Mouse (Mus musculus): ENCODE data around the gene Zbtb24. TPM values are rescaled to one million over a fixed set of nuclear protein-coding genes. Genes with fewer than 3 reads are reported as not detected.

The Zbtb24 gene
- polyA plus RNA-seq, 1 experiment from 2014 or later = 11.4 TPM

DNA sequence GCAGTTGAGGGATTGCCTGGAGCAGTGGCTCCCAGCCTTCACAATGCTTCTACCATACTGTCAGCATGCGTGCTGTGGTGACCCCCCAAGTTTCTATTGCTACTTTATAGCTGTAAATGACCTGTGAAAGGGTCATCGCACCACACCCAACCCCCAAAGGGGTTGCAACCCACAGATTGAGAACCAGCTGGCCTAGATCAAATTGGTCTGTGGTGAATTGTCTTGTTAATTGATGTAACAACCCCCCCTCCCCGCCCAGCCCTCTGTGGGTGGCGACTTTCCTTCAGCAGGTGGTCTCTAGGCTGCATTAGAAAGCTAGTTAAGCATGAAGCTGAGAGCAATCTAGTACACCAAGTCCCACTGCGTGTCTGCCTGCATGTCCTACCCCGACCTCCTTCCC is 17.1 kb downstream of the Zbtb24 start:
- H3K4me3 ChIP-seq = no peak overlapping the region
- H3K9ac ChIP-seq = no peak overlapping the region
- no peaks in the 10 kb centered on the region for H3K9me3 ChIP-seq (replicated peaks)
- H3K36me3 ChIP-seq = peaks cover 23% of the 10 kb centered on the region
- H3K27ac ChIP-seq = no peak overlapping the region
- no peaks in the 10 kb centered on the region for H3K27me3 ChIP-seq
- no peak for ATAC-seq (replicated peaks; ENCODE audit: insufficient number of reproducible peaks, insufficient read depth, low FRiP score, low read depth)
- H3K4me1 ChIP-seq (replicated peaks) = peaks cover under 1% of the 10 kb centered on the region
- no peak overlapping the region for H3K4me2 ChIP-seq
- 70% methylated on average over 6 of the region's 6 CpGs for WGBS

DNA sequence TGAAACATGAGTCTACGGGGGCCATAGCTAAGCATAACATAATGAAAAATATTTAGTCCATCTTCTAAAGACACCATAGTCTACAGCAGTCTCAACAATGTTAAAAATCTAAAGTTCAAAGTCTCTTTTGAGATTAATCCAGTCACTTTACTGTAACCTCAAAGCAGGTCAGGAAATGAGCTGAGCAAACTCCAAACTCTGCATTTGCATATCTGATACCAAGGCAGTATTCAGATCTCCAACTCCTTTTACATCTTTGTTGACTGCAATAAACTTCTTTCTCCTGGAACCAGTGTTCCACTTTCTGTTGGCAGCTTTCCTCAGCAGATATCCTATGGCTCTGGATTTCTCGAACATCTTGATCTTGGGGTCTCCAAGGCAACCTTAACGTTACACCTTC is 20.5 kb downstream of the Zbtb24 start:
- H3K4me2 ChIP-seq = no peak overlapping the region
- H3K4me3 ChIP-seq = no peak overlapping the region
- WGBS = 78% methylated on average over 3 of the region's 3 CpGs
- H3K9me3 ChIP-seq (replicated peaks) = no peaks in the 10 kb centered on the region
- H3K27ac ChIP-seq = no peak overlapping the region
- H3K9ac ChIP-seq = no peak overlapping the region
- H3K36me3 ChIP-seq = peaks cover 2% of the 10 kb centered on the region; the same call in 1 of the 2 replicates
- no peaks in the 10 kb centered on the region for H3K27me3 ChIP-seq
- no peak for ATAC-seq (replicated peaks; ENCODE audit: insufficient number of reproducible peaks, insufficient read depth, low FRiP score, low read depth)
- peaks cover 25% of the 10 kb centered on the region for H3K4me1 ChIP-seq (replicated peaks)

DNA sequence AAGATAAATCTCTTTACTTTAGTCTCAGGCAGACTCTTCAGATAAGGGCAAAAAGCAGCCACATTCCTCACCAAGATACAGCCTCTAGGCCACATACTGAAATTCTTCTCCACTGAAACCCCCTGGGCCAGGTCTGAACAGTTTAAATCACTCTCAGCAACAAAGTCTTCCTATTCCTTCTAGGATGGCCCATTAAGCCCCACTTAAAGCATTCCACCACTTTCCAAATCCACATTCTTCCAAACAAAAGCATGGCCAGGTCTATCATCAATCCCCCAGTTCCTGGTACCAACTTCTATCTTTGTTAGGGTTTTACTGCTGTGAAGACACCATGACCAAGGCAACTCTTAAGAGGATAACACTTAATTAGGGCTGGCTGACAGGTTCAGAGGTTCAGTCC is 22.4 kb downstream of the Zbtb24 start:
- Histone ChIP-seq H3K27ac (no peak overlapping the region), H3K4me3 (no peak overlapping the region)
- ATAC-seq (replicated peaks; ENCODE audit: insufficient number of reproducible peaks, insufficient read depth, low FRiP score, low read depth) = no peak

DNA sequence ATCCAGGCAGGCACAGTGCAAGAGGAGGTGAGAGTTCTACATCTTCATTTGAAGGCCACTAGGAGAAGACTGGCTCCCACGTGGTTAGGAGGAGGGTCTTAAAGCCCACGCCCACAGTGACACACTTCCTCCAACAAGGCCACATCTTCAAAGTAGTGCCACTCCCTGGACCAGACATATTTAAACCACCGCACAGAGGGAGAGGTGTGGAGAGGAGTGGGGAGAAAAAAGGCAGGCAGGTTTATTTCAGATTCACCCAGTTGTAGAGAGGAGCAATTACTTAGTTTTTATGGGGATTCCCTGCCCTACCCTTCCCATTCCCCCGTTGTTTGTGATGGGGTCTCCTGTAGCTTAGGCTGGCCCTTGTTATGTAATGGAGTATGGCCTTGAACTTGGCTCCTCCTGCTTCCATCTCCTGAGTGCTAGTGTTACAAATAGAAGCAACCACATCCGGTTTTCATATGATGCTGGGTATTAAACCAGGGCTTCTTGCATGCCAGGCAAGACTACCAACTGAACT is 22.8 kb downstream of the Zbtb24 start:
- no peaks in the 10 kb centered on the region for H3K27me3 ChIP-seq
- 76% methylated on average over 5 of the region's 5 CpGs for WGBS
- no peaks in the 10 kb centered on the region for H3K9me3 ChIP-seq (replicated peaks)
- no peak overlapping the region for H3K4me2 ChIP-seq
- H3K36me3 ChIP-seq = no peaks in the 10 kb centered on the region
- peak overlapping the region; percentile 87 for H3K27ac ChIP-seq
- H3K4me1 ChIP-seq (replicated peaks) = peaks cover 41% of the 10 kb centered on the region
- ATAC-seq (replicated peaks; ENCODE audit: insufficient number of reproducible peaks, insufficient read depth, low FRiP score, low read depth) = no peak
- no peak overlapping the region for H3K9ac ChIP-seq
- no peak overlapping the region for H3K4me3 ChIP-seq

More for the DNA sequence above, 22.4 kb downstream of the Zbtb24 start:
- Histone ChIP-seq H3K36me3 (no peaks in the 10 kb centered on the region), H3K9ac (no peak overlapping the region), H3K9me3 (replicated peaks) (no peaks in the 10 kb centered on the region), H3K4me1 (replicated peaks) (peaks cover 36% of the 10 kb centered on the region), H3K4me2 (no peak overlapping the region), H3K27me3 (no peaks in the 10 kb centered on the region)

DNA sequence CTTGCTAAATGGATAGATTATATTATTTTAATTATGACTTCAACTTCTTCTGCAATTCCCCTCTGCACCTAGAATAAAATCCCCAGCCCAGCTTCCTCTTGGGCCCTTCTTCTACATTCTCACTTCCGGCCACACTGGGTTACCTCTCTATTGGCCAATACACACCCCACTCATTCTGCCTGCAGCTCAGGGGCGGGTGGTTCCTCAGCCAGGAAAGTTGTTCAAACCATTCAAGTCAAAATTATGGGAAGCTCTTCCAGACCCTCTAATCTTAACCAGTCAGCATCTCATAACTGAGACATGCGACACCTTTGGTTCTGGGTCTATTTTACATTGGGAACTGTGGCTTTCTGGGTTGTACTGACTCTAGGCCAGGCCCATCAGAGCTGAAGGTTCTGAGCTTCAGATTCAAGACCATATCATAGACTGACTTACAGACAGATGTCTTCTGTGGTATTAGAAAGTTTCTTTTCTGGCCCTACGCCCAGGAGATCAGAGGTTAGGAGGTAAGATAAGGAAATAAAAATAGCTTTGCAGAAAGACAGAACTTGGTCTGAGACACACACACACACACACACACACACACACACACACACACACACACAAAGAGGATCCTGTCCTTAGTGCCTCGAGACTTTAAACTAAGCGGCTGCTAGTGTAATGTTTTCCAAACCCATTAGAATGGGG is 23.7 kb downstream of the Zbtb24 start:
- peaks cover 48% of the 10 kb centered on the region for H3K4me1 ChIP-seq (replicated peaks)
- no peak for ATAC-seq (replicated peaks; ENCODE audit: insufficient number of reproducible peaks, insufficient read depth, low FRiP score, low read depth)
- WGBS = 24% methylated on average over 6 of the region's 6 CpGs
- H3K9ac ChIP-seq = no peak overlapping the region
- no peak overlapping the region for H3K4me3 ChIP-seq
- no peak overlapping the region for H3K4me2 ChIP-seq
- peak overlapping the region; percentile 87 for H3K27ac ChIP-seq
- peaks cover 7% of the 10 kb centered on the region; the same call in 1 of the 2 replicates for H3K36me3 ChIP-seq
- no peaks in the 10 kb centered on the region for H3K27me3 ChIP-seq
- H3K9me3 ChIP-seq (replicated peaks) = no peaks in the 10 kb centered on the region

DNA sequence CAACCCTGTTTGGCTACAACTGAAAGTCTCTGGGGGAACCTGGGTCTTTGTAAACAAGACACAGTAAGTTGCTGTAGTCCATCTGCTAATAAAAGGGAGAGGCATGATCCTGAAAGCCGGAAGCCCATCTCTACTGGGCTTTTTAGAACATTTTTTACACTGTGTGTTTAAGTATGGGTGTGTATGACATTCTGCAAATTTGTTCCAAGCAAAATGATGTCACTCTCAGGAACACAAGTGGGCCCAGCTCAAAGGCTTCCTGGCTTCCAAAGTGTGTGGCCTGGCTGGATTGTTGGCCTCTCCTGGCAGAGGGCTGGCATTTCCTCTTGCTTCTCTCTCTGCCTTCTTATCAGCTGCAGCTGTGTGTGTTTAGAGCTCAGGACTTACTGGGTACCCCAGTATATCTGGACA is 24.8 kb downstream of the Zbtb24 start:
- H3K4me3 ChIP-seq = no peak overlapping the region
- H3K4me2 ChIP-seq = peak overlapping the region; percentile 85
- H3K27me3 ChIP-seq = no peaks in the 10 kb centered on the region
- H3K27ac ChIP-seq = peak overlapping the region; percentile 87
- peaks cover 48% of the 10 kb centered on the region for H3K4me1 ChIP-seq (replicated peaks)
- no peak for ATAC-seq (replicated peaks; ENCODE audit: insufficient number of reproducible peaks, insufficient read depth, low FRiP score, low read depth)
- H3K9me3 ChIP-seq (replicated peaks) = no peaks in the 10 kb centered on the region
- WGBS = 47% methylated on average over 1 of the region's 1 CpGs
- peaks cover 15% of the 10 kb centered on the region; the same call in 1 of the 2 replicates for H3K36me3 ChIP-seq
- H3K9ac ChIP-seq = no peak overlapping the region

DNA sequence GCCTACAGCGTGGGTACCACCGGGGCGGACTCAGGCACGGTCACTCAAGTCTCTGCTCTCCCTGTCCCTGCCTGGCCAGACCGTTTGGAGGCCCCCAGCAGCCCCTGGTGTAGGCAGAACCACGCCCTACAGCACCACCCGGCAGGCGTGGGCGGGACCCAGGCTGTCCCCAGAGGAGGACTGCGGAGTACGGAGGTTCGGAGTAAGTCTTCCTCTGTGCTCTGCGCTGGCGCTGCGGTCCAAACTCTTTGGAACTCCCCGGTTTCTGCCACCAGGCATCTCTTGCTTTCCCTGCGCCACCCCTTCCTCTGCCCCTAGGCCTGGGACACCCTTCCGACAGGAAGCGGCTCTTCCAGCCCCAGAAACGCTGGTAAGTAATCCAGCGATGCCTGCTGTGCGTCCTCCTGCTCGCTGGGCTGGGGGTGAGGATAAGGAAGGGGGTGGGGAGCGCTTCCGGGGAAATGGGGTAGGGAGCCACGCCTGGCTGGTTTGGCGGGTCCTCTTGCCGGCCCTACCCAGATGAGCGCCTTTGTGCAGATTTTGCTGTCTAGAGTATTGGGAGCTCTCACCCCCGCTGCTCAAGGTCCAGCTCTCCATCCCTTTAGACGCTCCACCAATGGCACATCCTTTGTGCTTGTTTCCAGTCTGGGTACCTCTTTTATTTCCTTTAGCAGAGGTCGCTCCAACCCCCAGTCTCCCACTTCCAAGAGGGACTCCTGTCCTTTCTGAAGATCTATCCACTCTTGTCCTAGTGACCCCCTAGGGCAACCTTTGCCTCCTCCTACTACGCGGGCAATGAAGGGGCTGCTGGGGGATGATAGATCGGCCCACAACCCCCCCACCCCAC is 26.2 kb downstream of the Zbtb24 start, which contains the start of gene Mical1:
Mical1 (plus strand) TSS at position 144 of the 847 bp plus-strand sequence.
- no peaks in the 10 kb centered on the region for H3K27me3 ChIP-seq
- WGBS = under 1% methylated on average over 35 of the region's 35 CpGs
- peaks cover 15% of the 10 kb centered on the region; the same call in 1 of the 2 replicates for H3K36me3 ChIP-seq
- peak within 1 kb of the TSS; percentile 87 for H3K27ac ChIP-seq
- H3K9me3 ChIP-seq (replicated peaks) = no peaks in the 10 kb centered on the region
- H3K9ac ChIP-seq = peak within 1 kb of the TSS; percentile 67
- H3K4me3 ChIP-seq = peak within 1 kb of the TSS; percentile 65
- peaks cover 58% of the 10 kb centered on the region for H3K4me1 ChIP-seq (replicated peaks)
- peak; percentile 77 for ATAC-seq (replicated peaks; ENCODE audit: insufficient number of reproducible peaks, insufficient read depth, low FRiP score, low read depth)
- peak within 1 kb of the TSS; percentile 85 for H3K4me2 ChIP-seq

DNA sequence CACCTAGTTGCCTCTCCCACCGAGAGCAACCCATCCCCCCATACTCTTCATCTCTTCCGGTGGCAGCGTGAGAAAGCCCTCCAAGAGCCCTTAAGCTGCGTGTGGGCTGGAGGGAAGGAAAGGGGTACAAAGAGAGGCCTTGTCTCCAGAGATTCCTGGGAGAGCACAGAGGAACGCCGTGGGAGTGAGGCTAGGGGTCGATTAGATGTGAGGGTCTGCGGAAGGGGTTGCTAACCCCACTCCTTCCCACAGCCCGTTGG is 26.8 kb downstream of the Zbtb24 start:
- Histone ChIP-seq H3K4me3 (peak overlapping the region; percentile 65), H3K36me3 (peaks cover 18% of the 10 kb centered on the region; the same call in 1 of the 2 replicates), H3K4me2 (peak overlapping the region; percentile 85), H3K9ac (peak overlapping the region; percentile 67), H3K27ac (peak overlapping the region; percentile 87), H3K27me3 (no peaks in the 10 kb centered on the region), H3K4me1 (replicated peaks) (peaks cover 62% of the 10 kb centered on the region), H3K9me3 (replicated peaks) (no peaks in the 10 kb centered on the region)
- ATAC-seq (replicated peaks; ENCODE audit: insufficient number of reproducible peaks, insufficient read depth, low FRiP score, low read depth) = no peak
- WGBS = under 1% methylated on average over 9 of the region's 9 CpGs

DNA sequence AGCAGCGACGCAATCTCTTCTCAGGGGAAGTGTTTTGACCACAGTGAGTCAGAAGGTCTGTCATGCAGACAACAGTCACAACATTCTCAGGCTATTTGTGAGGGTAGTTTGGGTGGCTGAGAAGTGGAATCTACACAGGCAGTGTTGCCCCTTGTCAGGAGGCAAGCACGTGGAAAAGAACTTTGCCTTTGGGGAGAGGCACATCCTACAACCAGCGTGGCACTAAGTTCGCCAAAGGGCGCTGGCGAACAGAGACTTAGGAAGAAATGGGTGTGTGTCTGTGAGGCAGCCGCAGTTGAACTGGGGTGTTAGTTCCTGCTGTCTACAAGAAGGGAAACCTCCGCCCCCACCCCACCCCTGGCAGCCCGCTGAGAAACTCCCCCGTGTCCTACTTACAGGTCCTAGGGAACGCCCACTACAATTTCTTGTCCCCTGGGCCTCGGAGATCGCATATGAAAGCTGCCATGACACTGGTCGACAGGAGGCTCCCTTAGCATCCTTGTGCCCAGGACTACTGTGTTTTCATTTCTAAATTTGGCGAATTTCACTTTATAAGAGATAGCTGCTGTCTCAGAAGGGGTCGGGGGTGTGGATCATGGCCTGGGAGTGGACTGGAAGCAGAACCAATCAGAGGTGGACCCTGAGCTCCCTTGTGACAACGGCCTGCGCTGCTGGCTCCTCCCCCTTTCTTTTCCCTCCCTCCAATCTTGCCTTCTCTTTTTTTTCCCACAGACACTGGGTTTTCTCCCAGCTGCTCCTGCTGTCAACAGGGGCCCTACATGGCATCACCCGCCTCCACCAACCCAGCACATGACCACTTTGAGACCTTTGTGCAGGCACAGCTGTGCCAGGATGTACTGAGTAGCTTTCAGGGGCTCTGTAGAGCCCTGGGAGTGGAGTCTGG is 27.3 kb downstream of the Zbtb24 start:
- no peaks in the 10 kb centered on the region for H3K9me3 ChIP-seq (replicated peaks)
- WGBS = 3% methylated on average over 20 of the region's 20 CpGs
- H3K4me2 ChIP-seq = peak overlapping the region; percentile 85
- H3K9ac ChIP-seq = peak overlapping the region; percentile 67
- peak; percentile 71 for ATAC-seq (replicated peaks; ENCODE audit: insufficient number of reproducible peaks, insufficient read depth, low FRiP score, low read depth)
- peaks cover 59% of the 10 kb centered on the region for H3K4me1 ChIP-seq (replicated peaks)
- H3K27me3 ChIP-seq = no peaks in the 10 kb centered on the region
- peak overlapping the region; percentile 65 for H3K4me3 ChIP-seq
- peaks cover 24% of the 10 kb centered on the region for H3K36me3 ChIP-seq
- H3K27ac ChIP-seq = peak overlapping the region; percentile 87

DNA sequence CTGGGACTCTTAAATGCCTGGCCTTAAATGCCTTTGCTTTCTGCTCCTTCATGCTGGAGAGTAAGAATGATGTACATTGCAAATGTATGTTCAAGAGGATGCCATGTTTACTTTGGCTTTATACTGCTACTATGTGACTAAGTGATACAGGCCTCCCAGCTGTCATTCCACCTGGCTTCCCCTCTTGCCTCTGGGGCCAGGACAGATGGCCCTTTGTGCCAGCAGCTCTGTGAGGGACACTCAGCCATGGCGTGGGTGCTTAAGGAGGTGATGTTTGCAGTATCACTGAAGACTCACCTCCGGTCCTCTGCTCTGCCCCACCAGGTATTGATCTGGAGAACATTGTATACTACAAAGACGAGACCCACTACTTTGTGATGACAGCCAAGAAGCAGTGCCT is 29.8 kb downstream of the Zbtb24 start:
- H3K27ac ChIP-seq = no peak overlapping the region
- 85% methylated on average over 3 of the region's 3 CpGs for WGBS
- no peak for ATAC-seq (replicated peaks; ENCODE audit: insufficient number of reproducible peaks, insufficient read depth, low FRiP score, low read depth)
- H3K4me1 ChIP-seq (replicated peaks) = peaks cover 43% of the 10 kb centered on the region
- H3K36me3 ChIP-seq = peaks cover 45% of the 10 kb centered on the region
- no peaks in the 10 kb centered on the region for H3K27me3 ChIP-seq
- H3K4me2 ChIP-seq = no peak overlapping the region
- H3K4me3 ChIP-seq = no peak overlapping the region
- no peaks in the 10 kb centered on the region for H3K9me3 ChIP-seq (replicated peaks)
- H3K9ac ChIP-seq = no peak overlapping the region

Measured in heart, embryonic 15.5 days (tissue).